Comparison of ENCODE assay signal across 9 mouse cellular contexts in the genomic region with DNA sequence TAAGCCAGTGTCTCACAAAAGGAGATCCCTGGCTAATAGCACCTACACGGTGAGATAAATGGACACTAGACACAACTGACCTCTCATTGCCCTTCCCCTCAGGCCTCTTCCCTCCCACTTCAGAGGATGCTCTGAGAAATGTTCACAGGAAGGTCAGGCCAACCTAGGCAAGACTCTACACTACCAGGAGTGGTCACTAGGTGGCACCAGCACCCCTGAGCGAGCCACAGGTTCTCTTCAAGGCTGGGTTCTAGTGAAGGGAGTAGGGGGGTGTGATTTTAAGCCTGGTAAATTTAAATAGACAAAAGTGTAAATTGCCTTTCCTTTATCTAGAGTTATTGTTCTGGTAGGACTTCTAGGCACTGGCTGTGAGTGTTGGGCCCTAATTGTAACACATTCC.
DNase-seq lines count a peak whose midpoint lies in the region; ATAC-seq and TF ChIP-seq lines count a peak whose summit lies in the region.
"Had no signal": no experiment of that assay in that cellular context is flagged by ENCODE, and none has a peak within 500 bp of the region (broad histone marks: within the 10 kb centered on the region; RNA-seq: fewer than 3 reads in every experiment).

No protein-coding gene starts in this region.

- TF ChIP-seq CTCF in liver, embryonic 14.5 days (IDR thresholded peaks at IDR 0.05; ENCODE audit: low read depth): peak; percentile 91

- no peak overlapping the region for H3K4me2 ChIP-seq in kidney, embryonic 14.5 days (replicated peaks; ENCODE audit: low read depth, low read length)
- no peak overlapping the region for H3K4me2 ChIP-seq in liver, embryonic 14.5 days (ENCODE audit: low read depth)
- H3K4me2 ChIP-seq: heart, embryonic 13.5 days had no signal

- peak; percentile 76 to 79 for DNase-seq in B cell, adult 2 months
- DNase-seq in R1 (ENCODE audit: low read depth, low spot score): peak; percentile 59
- DNase-seq in cerebellum, postnatal 14 days: peak; percentile 92 to 93
- peak; percentile 69 to 71 for DNase-seq in frontal cortex, postnatal 36 days (ENCODE audit: low spot score in 2 of 2)
- no peak for DNase-seq in liver, embryonic 14.5 days (ENCODE audit: low read depth in 3 of 3, low spot score in 3 of 3)
- DNase-seq in retina, adult 2 months (ENCODE audit: low read depth, low spot score): peak; percentile 20
- peak; percentile 34 to 57 for DNase-seq in thymus, postnatal 36 days

- TF ChIP-seq EP300 in liver, embryonic 14.5 days (IDR thresholded peaks at IDR 0.05; ENCODE audit: low read depth): no peak

- 4% methylated on average over 2 of the region's 2 CpGs for WGBS in kidney, embryonic 14.5 days
- 5% methylated on average over 2 of the region's 2 CpGs for WGBS in liver, embryonic 14.5 days (ENCODE audit: insufficient replicate concordance)

- no peak overlapping the region for H3K9ac ChIP-seq in kidney, embryonic 14.5 days (ENCODE audit: low read depth, low read length)
- H3K9ac ChIP-seq in liver, embryonic 14.5 days (replicated peaks): no peak overlapping the region
- H3K9ac ChIP-seq: heart, embryonic 13.5 days had no signal

- no peak overlapping the region for H3K27ac ChIP-seq in kidney, embryonic 14.5 days (ENCODE audit: low read depth, low read length)
- H3K27ac ChIP-seq in liver, embryonic 14.5 days: no peak overlapping the region
- H3K27ac ChIP-seq: heart, embryonic 13.5 days had no signal

- H3K27me3 ChIP-seq in kidney, embryonic 14.5 days (ENCODE audit: control insufficient read depth, insufficient read depth, low read length): no peaks in the 10 kb centered on the region
- no peaks in the 10 kb centered on the region for H3K27me3 ChIP-seq in liver, embryonic 14.5 days (ENCODE audit: control insufficient read depth, insufficient read depth, low read length)
- H3K27me3 ChIP-seq: heart, embryonic 13.5 days had no signal

- H3K4me1 ChIP-seq in kidney, embryonic 14.5 days (ENCODE audit: control insufficient read depth, insufficient read depth, low read length): no peaks in the 10 kb centered on the region
- 0 out of 4 replicates have a peak, but pooled peaks cover 0 to 2% of the 10 kb centered on the region in 2 experiments for H3K4me1 ChIP-seq in liver, embryonic 14.5 days (replicated peaks; ENCODE audit: control insufficient read depth in 2 of 2, insufficient read depth in 2 of 2, low read length in 1 of 2)
- H3K4me1 ChIP-seq: heart, embryonic 13.5 days had no signal

- no peak overlapping the region for H3K4me3 ChIP-seq in kidney, embryonic 14.5 days (ENCODE audit: low read length)
- H3K4me3 ChIP-seq in liver, embryonic 14.5 days (ENCODE audit: insufficient read depth in 1 of 2, low read depth in 2 of 2, low read length in 2 of 2): no peak overlapping the region
- H3K4me3 ChIP-seq: heart, embryonic 13.5 days had no signal

- H3K36me3 ChIP-seq in kidney, embryonic 14.5 days (ENCODE audit: control insufficient read depth, insufficient read depth, low read length): no peaks in the 10 kb centered on the region
- H3K36me3 ChIP-seq in liver, embryonic 14.5 days (replicated peaks; ENCODE audit: control insufficient read depth, insufficient read depth, low read depth): no peaks in the 10 kb centered on the region
- H3K36me3 ChIP-seq: heart, embryonic 13.5 days had no signal

- no peaks in the 10 kb centered on the region for H3K9me3 ChIP-seq in kidney, embryonic 14.5 days (ENCODE audit: control insufficient read depth, low read length)
- H3K9me3 ChIP-seq in liver, embryonic 14.5 days (ENCODE audit: control insufficient read depth, low read length): no peaks in the 10 kb centered on the region
- H3K9me3 ChIP-seq: heart, embryonic 13.5 days had no signal

- ATAC-seq in kidney, embryonic 14.5 days (ENCODE audit: low FRiP score, low TSS enrichment): peak; percentile 73; the same call in 1 of the 2 replicates
- ATAC-seq in liver, embryonic 14.5 days (ENCODE audit: insufficient read depth): no peak

Comparison
In these comparisons a context has a peak if more than half of its experiments do, and no peak if none do; other contexts are left out.
1. DNase-seq: peak in B cell, adult 2 months (2 of 2), R1 (single experiment), cerebellum, postnatal 14 days (2 of 2), frontal cortex, postnatal 36 days (2 of 2), retina, adult 2 months (single experiment) and thymus, postnatal 36 days (2 of 2); none in liver, embryonic 14.5 days (0 of 3).